Mouse (Mus musculus) CH12.LX (cell line): ENCODE measurements at regions not wholly inside any gene's neighbourhood (a gene's known extent, or its start where the extent isn't known, plus 50 kb on each side); places are given as distances from the start of the nearest gene placed in this dataset.

Experiments used
- CHD1 ChIP-seq: IDR thresholded peaks from 2 replicates; pipeline ENCODE4 v1.6.1; 2012; ENCODE audit warnings: low read depth, low read length, improper control_type of control experiment, inconsistent platforms
- CHD2 ChIP-seq: IDR thresholded peaks from 2 replicates; pipeline ENCODE4 v1.6.1; 2011; ENCODE audit warnings: low read length, improper control_type of control experiment
- CTCF ChIP-seq, 2 experiments: IDR thresholded peaks in 1 of 2; conservative IDR thresholded peaks in 1 of 2; 2 replicates each; pipeline ENCODE4 v1.5.1; 2011 to 2012; ENCODE audit warnings: low read depth in 2 of 2, low read length in 2 of 2, improper control_type of control experiment in 1 of 2, inconsistent platforms in 1 of 2, mild to moderate bottlenecking in 1 of 2, moderate library complexity in 1 of 2
- ETS1 ChIP-seq: conservative IDR thresholded peaks from 2 replicates; pipeline ENCODE4 v1.6.1; 2012; ENCODE audit warnings: low read depth, mild to moderate bottlenecking, inconsistent platforms, low read length, improper control_type of control experiment, moderate library complexity
- MAX ChIP-seq: IDR thresholded peaks from 2 replicates; pipeline ENCODE4 v1.6.1; 2011; ENCODE audit warnings: low read length, improper control_type of control experiment
- POLR2A ChIP-seq: IDR thresholded peaks from 2 replicates; pipeline ENCODE4 v1.6.1; 2011; ENCODE audit warnings: low read depth, mild to moderate bottlenecking, improper control_type of control experiment, low read length
- TCF12 ChIP-seq: IDR thresholded peaks from 2 replicates; pipeline ENCODE4 v1.6.1; 2014; ENCODE audit warnings: low read depth, mild to moderate bottlenecking, inconsistent platforms, low read length, improper control_type of control experiment
- USF2 ChIP-seq: conservative IDR thresholded peaks from 2 replicates; pipeline ENCODE4 v1.6.1; 2011; ENCODE audit warnings: low read depth, low read length, improper control_type of control experiment
- ZNF384 ChIP-seq: IDR thresholded peaks from 2 replicates; pipeline ENCODE4 v1.6.1; 2012; ENCODE audit warnings: low read depth, low read length, improper control_type of control experiment, inconsistent platforms

GRCm38 (mm10) chr3:37819503-37819902 is 95.2 kb upstream of the Gm5148 start:
- TF ChIP-seq POLR2A (no peak), ZNF384 (no peak), ETS1 (no peak), TCF12 (no peak), CTCF (conservative IDR thresholded peaks at IDR 0.05 in 1 of 2, IDR thresholded peaks at IDR 0.05 in 1 of 2; ENCODE audit: low read depth in 2 of 2, low read length in 2 of 2) (no peak), CHD2 (no peak), USF2 (no peak), CHD1 (no peak), MAX (no peak)
